Mouse (Mus musculus) heart, embryonic 15.5 days (tissue): Measurements from ENCODE around the gene Msto1. TPM values are rescaled to one million over a fixed set of nuclear protein-coding genes. Genes with fewer than 3 reads are reported as not detected.
"Not testable (repeated sequence)": the region's sequence is repeated elsewhere in the genome, so short reads cannot be mapped to it uniquely, and the experiment has no call there.

Experiments used
- ATAC-seq: fragments of 200-750 bp; cut with Nextera tagmentation; replicated peaks from 2 replicates; pipeline ENCODE4 v1.8.0; 2017; ENCODE audit warnings: low read depth, moderate TSS enrichment; ENCODE audit not compliant: insufficient number of reproducible peaks, insufficient read depth, low FRiP score
- H3K27ac ChIP-seq: fragments of 300-500 bp; sonication (generic); 2 replicates; pipeline ENCODE4 v1.5.1; 2015; ENCODE audit warnings: mild to moderate bottlenecking, inconsistent platforms
- H3K27me3 ChIP-seq: fragments of 300-500 bp; sonication (generic); 2 replicates; pipeline ENCODE4 v1.6.1; 2015; ENCODE audit warnings: inconsistent platforms
- H3K36me3 ChIP-seq: fragments of 300-500 bp; sonication (generic); 2 replicates; pipeline ENCODE4 v1.6.1; 2015; ENCODE audit warnings: mild to moderate bottlenecking, inconsistent platforms
- H3K4me1 ChIP-seq: fragments of 300-500 bp; sonication (generic); replicated peaks from 2 replicates; pipeline ENCODE4 v1.6.1; 2015; ENCODE audit warnings: inconsistent platforms
- H3K4me2 ChIP-seq: fragments of 300-500 bp; sonication (generic); 2 replicates; pipeline ENCODE4 v1.6.1; 2015; ENCODE audit warnings: inconsistent platforms, mild to moderate bottlenecking, moderate library complexity
- H3K4me3 ChIP-seq: fragments of 300-500 bp; sonication (generic); 2 replicates; pipeline ENCODE4 v1.5.1; 2015; ENCODE audit warnings: mild to moderate bottlenecking, inconsistent platforms
- H3K9ac ChIP-seq: fragments of 300-500 bp; sonication (generic); 2 replicates; pipeline ENCODE4 v1.6.1; 2015; ENCODE audit warnings: mild to moderate bottlenecking, inconsistent platforms
- H3K9me3 ChIP-seq: fragments of 300-500 bp; sonication (generic); replicated peaks from 2 replicates; pipeline ENCODE4 v1.6.1; 2016; ENCODE audit warnings: inconsistent platforms
- WGBS: fragments of 180-500 bp; shearing (Covaris S2); methylation state at CpG from one replicate; pipeline ENCODE4 v1.1.7; 2015; ENCODE audit warnings: mixed read lengths; 5-methylcytosine and 5-hydroxymethylcytosine counted together
- polyA plus RNA-seq: library from polyadenylated mRNA; unstranded; fragments of >200 nt; fragmentation: Nextera tagmentation; extraction: Ambion mirVana; gene quantifications from 2 replicates; pipeline ENCODE4 v1.2.1, GENCODE M21; 2015

The Msto1 gene
- polyA plus RNA-seq, result 37.3 and 44.6 TPM in 2 replicates

GRCm38 (mm10) chr3:88913511-88914383, at the start of gene Msto1:
Gene Msto1, minus strand, starts transcription at chr3:88913999.
- Histone ChIP-seq H3K9ac (peak within 1 kb of the TSS; percentile 82), H3K36me3 (peaks cover 35% of the 10 kb centered on the region), H3K9me3 (no peaks in the 10 kb centered on the region), H3K27me3 (no peaks in the 10 kb centered on the region), H3K4me3 (peak within 1 kb of the TSS; percentile 85), H3K4me2 (peak within 1 kb of the TSS; percentile 83), H3K4me1 (peaks cover 15% of the 10 kb centered on the region), H3K27ac (peak within 1 kb of the TSS; percentile 94)
- peak; percentile 96 for ATAC-seq
- WGBS, result under 1% methylated on average over 60 of the region's 62 CpGs

- not testable (repeated sequence) for H3K4me1 ChIP-seq, H3K27me3 ChIP-seq, H3K4me3 ChIP-seq, H3K9me3 ChIP-seq, H3K4me2 ChIP-seq, H3K9ac ChIP-seq, H3K27ac ChIP-seq, ATAC-seq
- peaks cover 15% of the 10 kb centered on the region for H3K36me3 ChIP-seq
Observed at GRCm38 (mm10) chr3:88963211-88963610, 49.4 kb upstream of the Msto1 start.

GRCm38 (mm10) chr3:88953736-88954135, 39.9 kb upstream of the Msto1 start:
- no peak overlapping the region for H3K4me3 ChIP-seq
- no peak overlapping the region for H3K27ac ChIP-seq
- H3K4me1 ChIP-seq, result peaks cover 26% of the 10 kb centered on the region
- H3K9ac ChIP-seq, result no peak overlapping the region
- no peak for ATAC-seq
- H3K4me2 ChIP-seq, result no peak overlapping the region
- H3K9me3 ChIP-seq, result no peaks in the 10 kb centered on the region
- no peaks in the 10 kb centered on the region for H3K36me3 ChIP-seq
- no peaks in the 10 kb centered on the region for H3K27me3 ChIP-seq

- 82% methylated on average over 4 of the region's 4 CpGs for WGBS
- H3K9me3 ChIP-seq, result no peaks in the 10 kb centered on the region
- no peak overlapping the region for H3K4me3 ChIP-seq
- no peak overlapping the region for H3K9ac ChIP-seq
- H3K27ac ChIP-seq, result no peak overlapping the region
- no peak for ATAC-seq
- no peaks in the 10 kb centered on the region for H3K36me3 ChIP-seq
- no peaks in the 10 kb centered on the region for H3K27me3 ChIP-seq
- H3K4me2 ChIP-seq, result no peak overlapping the region
- peaks cover 30% of the 10 kb centered on the region for H3K4me1 ChIP-seq
Observed at GRCm38 (mm10) chr3:88953246-88953645, 39.4 kb upstream of the Msto1 start.

GRCm38 (mm10) chr3:88951327-88951800, 37.6 kb upstream of the Msto1 start:
- peak overlapping the region; percentile 93 for H3K9ac ChIP-seq
- H3K36me3 ChIP-seq, result no peaks in the 10 kb centered on the region
- peaks cover 27% of the 10 kb centered on the region for H3K4me1 ChIP-seq
- ATAC-seq, result no peak
- no peaks in the 10 kb centered on the region for H3K27me3 ChIP-seq
- H3K4me2 ChIP-seq, result peak overlapping the region; percentile 68
- WGBS, result 2% methylated on average over 5 of the region's 5 CpGs
- peak overlapping the region; percentile 99 for H3K27ac ChIP-seq
- no peaks in the 10 kb centered on the region for H3K9me3 ChIP-seq
- H3K4me3 ChIP-seq, result peak overlapping the region; percentile 92

GRCm38 (mm10) chr3:88950576-88951326, 37.0 kb upstream of the Msto1 start, which contains the start of the genes Ash1l and Dap3:
Gene Ash1l, plus strand, starts transcription at chr3:88950622.
Gene Dap3, minus strand, starts transcription at chr3:88951181.
- peak within 1 kb of the TSS; percentile 92 for H3K4me3 ChIP-seq
- peak; percentile 77 for ATAC-seq
- H3K36me3 ChIP-seq, result no peaks in the 10 kb centered on the region
- H3K9ac ChIP-seq, result peak within 1 kb of the TSS; percentile 93
- H3K9me3 ChIP-seq, result no peaks in the 10 kb centered on the region
- peak within 1 kb of the TSS; percentile 99 for H3K27ac ChIP-seq
- no peaks in the 10 kb centered on the region for H3K27me3 ChIP-seq
- WGBS, result under 1% methylated on average over 39 of the region's 64 CpGs
- peak within 1 kb of the TSS; percentile 68 for H3K4me2 ChIP-seq
- peaks cover 27% of the 10 kb centered on the region for H3K4me1 ChIP-seq

- ATAC-seq, result peak; percentile 90
- under 1% methylated on average over 71 of the region's 92 CpGs for WGBS
Observed at GRCm38 (mm10) chr3:88949786-88950575, 36.2 kb upstream of the Msto1 start.

GRCm38 (mm10) chr3:88944109-88944508, 30.3 kb upstream of the Msto1 start:
- no peak overlapping the region for H3K4me2 ChIP-seq
- no peak overlapping the region for H3K27ac ChIP-seq
- no peak overlapping the region for H3K9ac ChIP-seq
- H3K36me3 ChIP-seq, result peaks cover 25% of the 10 kb centered on the region
- no peak for ATAC-seq
- no peaks in the 10 kb centered on the region for H3K27me3 ChIP-seq
- H3K4me1 ChIP-seq, result peaks cover 8% of the 10 kb centered on the region
- no peak overlapping the region for H3K4me3 ChIP-seq
- H3K9me3 ChIP-seq, result no peaks in the 10 kb centered on the region
- 92% methylated on average over 4 of the region's 4 CpGs for WGBS

More at GRCm38 (mm10) chr3:88949786-88950575, 36.2 kb upstream of the Msto1 start:
- Histone ChIP-seq H3K9ac (peak overlapping the region; percentile 93), H3K36me3 (no peaks in the 10 kb centered on the region), H3K4me2 (peak overlapping the region; percentile 68), H3K4me3 (peak overlapping the region; percentile 92), H3K27me3 (no peaks in the 10 kb centered on the region), H3K27ac (peak overlapping the region; percentile 99), H3K4me1 (peaks cover 27% of the 10 kb centered on the region), H3K9me3 (no peaks in the 10 kb centered on the region)

GRCm38 (mm10) chr3:88942316-88942880, 28.6 kb upstream of the Msto1 start:
- Histone ChIP-seq H3K4me2 (no peak overlapping the region), H3K36me3 (peaks cover 33% of the 10 kb centered on the region), H3K4me1 (no peaks in the 10 kb centered on the region), H3K4me3 (no peak overlapping the region), H3K9ac (no peak overlapping the region), H3K27me3 (no peaks in the 10 kb centered on the region), H3K27ac (no peak overlapping the region), H3K9me3 (no peaks in the 10 kb centered on the region)
- ATAC-seq, result no peak
- 89% methylated on average over 10 of the region's 10 CpGs for WGBS

- Histone ChIP-seq H3K9me3 (no peaks in the 10 kb centered on the region), H3K27me3 (no peaks in the 10 kb centered on the region), H3K9ac (no peak overlapping the region), H3K27ac (no peak overlapping the region), H3K4me2 (no peak overlapping the region), H3K4me1 (no peaks in the 10 kb centered on the region), H3K4me3 (no peak overlapping the region), H3K36me3 (peaks cover 40% of the 10 kb centered on the region)
- WGBS, result 63% methylated on average over 3 of the region's 3 CpGs
- no peak for ATAC-seq
Observed at GRCm38 (mm10) chr3:88939749-88940148, 25.9 kb upstream of the Msto1 start.
